Mouse (Mus musculus): Measurements from ENCODE around the gene Gdi2.

GRCm38 (mm10) chr13:3532451-3532850, 5.4 kb upstream of the Gdi2 start:
- TF ChIP-seq CTCF (IDR thresholded peaks at IDR 0.05; ENCODE audit: low read depth, low read length) (no peak), POLR2A (IDR thresholded peaks at IDR 0.05; ENCODE audit: extremely low read depth, insufficient read depth, low read length) (no peak)
